In genomic region chr11:114826686-114827085, GRCm38 (mm10) we compare ENCODE assay signal across 11 mouse cellular contexts. TPM values are rescaled to one million over a fixed set of nuclear protein-coding genes. Genes with fewer than 3 reads are reported as not detected.
DNase-seq lines count a peak whose midpoint lies in the region; ATAC-seq and TF ChIP-seq lines count a peak whose summit lies in the region.
"Had no signal": no experiment of that assay in that cellular context is flagged by ENCODE, and none has a peak within 500 bp of the region (broad histone marks: within the 10 kb centered on the region; RNA-seq: fewer than 3 reads in every experiment).

No protein-coding gene starts in this region.

- TF ChIP-seq EP300 in lung, postnatal 0 days (IDR thresholded peaks at IDR 0.05), result no peak

- DNase-seq in lung, postnatal 0 days (ENCODE audit: low spot score), result peak; percentile 23
- DNase-seq in lung, adult 2 months, result no peak
- DNase-seq in kidney, postnatal 4 days, result peak; percentile 65 to 80
- peak; percentile 71 for DNase-seq in yolk sac, embryonic 10.5 days (ENCODE audit: low spot score)
- DNase-seq in thymus, postnatal 25 days, result no peak
- DNase-seq: cerebellum, adult 11 months had no signal

- no peaks in the 10 kb centered on the region for H3K36me3 ChIP-seq in lung, postnatal 0 days (ENCODE audit: insufficient read depth, low read length)
- H3K36me3 ChIP-seq in intestine, embryonic 16.5 days (ENCODE audit: control insufficient read depth, insufficient read depth, low read length), result no peaks in the 10 kb centered on the region
- H3K36me3 ChIP-seq: neural tube, embryonic 12.5 days had no signal

- H3K9ac ChIP-seq in lung, postnatal 0 days (replicated peaks; ENCODE audit: low read depth), result no peak overlapping the region
- no peak overlapping the region for H3K9ac ChIP-seq in intestine, embryonic 16.5 days (ENCODE audit: low read depth, low read length)
- H3K9ac ChIP-seq: neural tube, embryonic 12.5 days had no signal

- H3K4me2 ChIP-seq in lung, postnatal 0 days (replicated peaks; ENCODE audit: low read depth, low read length), result no peak overlapping the region
- no peak overlapping the region for H3K4me2 ChIP-seq in intestine, embryonic 16.5 days (ENCODE audit: low read depth, low read length)
- H3K4me2 ChIP-seq: midbrain, embryonic 11.5 days; neural tube, embryonic 12.5 days had no signal

- no peak for ATAC-seq in lung, postnatal 0 days
- ATAC-seq in intestine, embryonic 16.5 days, result peak; percentile 53
- ATAC-seq in activated CD4-positive, CD25-positive, alpha-beta regulatory T cell, adult 4 months, result no peak

- H3K9me3 ChIP-seq in lung, postnatal 0 days (ENCODE audit: low read length), result no peaks in the 10 kb centered on the region
- no peaks in the 10 kb centered on the region for H3K9me3 ChIP-seq in intestine, embryonic 16.5 days (ENCODE audit: control insufficient read depth, low read length)
- H3K9me3 ChIP-seq: neural tube, embryonic 12.5 days had no signal

- no peaks in the 10 kb centered on the region for H3K27me3 ChIP-seq in lung, postnatal 0 days (replicated peaks; ENCODE audit: insufficient read depth, low read length)
- no peaks in the 10 kb centered on the region for H3K27me3 ChIP-seq in intestine, embryonic 16.5 days (replicated peaks; ENCODE audit: control insufficient read depth, insufficient read depth, low read length)
- H3K27me3 ChIP-seq: neural tube, embryonic 12.5 days had no signal

- TF ChIP-seq CTCF in lung, postnatal 0 days (IDR thresholded peaks at IDR 0.05), result no peak; the same call in 1 of the 2 replicates
- no peak for TF ChIP-seq CTCF in lung, adult 2 months (IDR thresholded peaks at IDR 0.05; ENCODE audit: insufficient read depth, low read length)

- H3K4me1 ChIP-seq in lung, postnatal 0 days (ENCODE audit: insufficient read depth, low read depth, low read length), result peaks cover 10% of the 10 kb centered on the region; the same call in 1 of the 2 replicates
- H3K4me1 ChIP-seq in lung, adult 2 months (ENCODE audit: control insufficient read depth, insufficient read depth, low read length), result peaks cover 9% of the 10 kb centered on the region
- H3K4me1 ChIP-seq in intestine, embryonic 16.5 days (ENCODE audit: control insufficient read depth, insufficient read depth, low read length), result peaks cover 26% of the 10 kb centered on the region

- no peak overlapping the region for H3K4me3 ChIP-seq in lung, postnatal 0 days (ENCODE audit: low read depth, low read length)
- no peak overlapping the region for H3K4me3 ChIP-seq in lung, adult 2 months (replicated peaks; ENCODE audit: extremely low read depth, low read depth, low read length)
- no peak overlapping the region for H3K4me3 ChIP-seq in intestine, embryonic 16.5 days (ENCODE audit: low read length)
- H3K4me3 ChIP-seq: neural tube, embryonic 12.5 days had no signal

- no peak overlapping the region for H3K27ac ChIP-seq in lung, postnatal 0 days (ENCODE audit: low read length)
- no peak overlapping the region for H3K27ac ChIP-seq in intestine, embryonic 16.5 days (ENCODE audit: low read length)
- H3K27ac ChIP-seq: neural tube, embryonic 12.5 days had no signal

- no peak for TF ChIP-seq POLR2A in lung, adult 2 months (IDR thresholded peaks at IDR 0.05; ENCODE audit: borderline replicate concordance, extremely low read depth, low read depth, low read length)

- 24% methylated on average over 5 of the region's 5 CpGs for WGBS in lung, postnatal 0 days
- WGBS in lung, adult 2 months, result 32% methylated on average over 5 of the region's 5 CpGs
- 58% methylated on average over 5 of the region's 5 CpGs for WGBS in intestine, embryonic 16.5 days

RNA-seq across cellular contexts. Expression of gene Gprc5c, which starts 24.3 kb away (rescaled TPM):
- 10.4 and 11.1 TPM in 2 replicates for polyA plus RNA-seq in lung, postnatal 0 days (2015; fragmentation: Nextera tagmentation; extraction: Ambion mirVana)
- polyA plus RNA-seq in lung, adult 2 months (2012; rRNA removed), result 14.3 and 18.2 TPM in 2 replicates
- 10.5 and 10.9 TPM in 2 replicates for polyA plus RNA-seq in intestine, embryonic 16.5 days (2015; fragmentation: Nextera tagmentation; extraction: Ambion mirVana)
- under 1 TPM in 1 of 2 experiments, not detected in 1; 0.15 TPM for polyA plus RNA-seq in activated CD4-positive, CD25-positive, alpha-beta regulatory T cell, adult 4 months (2017; shearing (Covaris generic))

RNA-seq across cellular contexts. Expression of gene Gpr142, which starts 28.0 kb away (rescaled TPM):
- not detected in 2 replicates for polyA plus RNA-seq in lung, postnatal 0 days (2015; fragmentation: Nextera tagmentation; extraction: Ambion mirVana)
- polyA plus RNA-seq in lung, adult 2 months (2012; rRNA removed), result not detected in 2 replicates
- polyA plus RNA-seq in intestine, embryonic 16.5 days (2015; fragmentation: Nextera tagmentation; extraction: Ambion mirVana), result 0.20 and 0.43 TPM in 2 replicates
- not detected for polyA plus RNA-seq in activated CD4-positive, CD25-positive, alpha-beta regulatory T cell, adult 4 months (2017; shearing (Covaris generic))
- polyA plus RNA-seq: large intestine, adult 2 months; neural tube, embryonic 12.5 days had no signal

RNA-seq across cellular contexts. Expression of gene Btbd17, which starts 30.9 kb away (rescaled TPM):
- 0.15 and 0.20 TPM in 2 replicates for polyA plus RNA-seq in lung, postnatal 0 days (2015; fragmentation: Nextera tagmentation; extraction: Ambion mirVana)
- polyA plus RNA-seq in lung, adult 2 months (2012; rRNA removed), result 0.54 and 0.59 TPM in 2 replicates
- 0.71 and 0.87 TPM in 2 replicates for polyA plus RNA-seq in intestine, embryonic 16.5 days (2015; fragmentation: Nextera tagmentation; extraction: Ambion mirVana)
- not detected for polyA plus RNA-seq in activated CD4-positive, CD25-positive, alpha-beta regulatory T cell, adult 4 months (2017; shearing (Covaris generic))

Comparison
In these comparisons a context has a peak if more than half of its experiments do, and no peak if none do; other contexts are left out.
1. DNase-seq: peak in lung, postnatal 0 days (single experiment), kidney, postnatal 4 days (2 of 2) and yolk sac, embryonic 10.5 days (single experiment); none in lung, adult 2 months (single experiment) and thymus, postnatal 25 days (single experiment).